Comparison of ENCODE assay signal across 16 mouse cellular contexts in the genomic region with DNA sequence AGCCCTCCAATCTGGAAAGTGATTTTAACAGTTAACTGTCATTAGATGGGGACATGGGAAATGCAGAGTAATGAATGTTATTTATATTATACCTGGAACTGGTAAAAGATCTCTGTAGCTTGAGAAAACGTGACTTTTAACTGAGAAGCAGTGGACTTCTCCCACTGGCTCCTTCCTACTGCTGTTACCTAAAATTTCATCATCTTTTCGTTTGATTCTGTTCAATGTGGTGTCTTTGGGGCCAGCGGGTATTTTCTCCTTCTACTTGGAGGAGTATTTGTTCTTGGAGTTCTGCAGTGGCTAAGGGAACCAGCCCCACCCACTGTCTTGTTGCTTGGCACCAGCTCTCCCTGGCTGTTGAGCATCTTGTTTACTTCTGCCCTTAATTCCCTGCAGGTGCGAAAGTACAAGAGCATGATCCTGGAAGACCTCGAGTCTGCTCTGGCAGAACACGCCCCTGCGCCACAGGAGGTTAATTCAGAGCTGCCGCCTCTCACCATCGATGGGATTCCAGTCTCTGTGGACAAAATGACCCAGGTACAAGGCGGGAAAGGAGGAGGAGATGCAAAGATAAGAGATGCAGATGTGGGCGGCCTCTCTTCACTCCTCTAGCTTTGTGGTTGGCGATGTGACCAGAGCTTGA.
"Had no signal": no experiment of that assay in that cellular context is flagged by ENCODE, and none has a peak within 500 bp of the region (broad histone marks: within the 10 kb centered on the region; RNA-seq: fewer than 3 reads in every experiment).

No protein-coding gene starts in this region.

- H3K27ac ChIP-seq: kidney, postnatal 0 days; limb, embryonic 12.5 days; liver, embryonic 13.5 days; lung, embryonic 15.5 days; macrophage; midbrain, embryonic 15.5 days; stomach, embryonic 15.5 days had no signal

- DNase-seq: kidney, adult 9 months; kidney, postnatal 36 days; layer of hippocampus, adult 9-11 months; layer of hippocampus, postnatal 36 days; liver; liver, embryonic 13.5 days; liver, postnatal 0 days; lung, postnatal 14 days; right cerebral cortex, postnatal 14 days had no signal

- H3K27me3 ChIP-seq: limb, embryonic 12.5 days; liver, embryonic 13.5 days; lung, embryonic 15.5 days; megakaryocyte, embryonic 14.5 days; midbrain, embryonic 15.5 days; stomach, embryonic 15.5 days had no signal

- H3K4me1 ChIP-seq: limb, embryonic 12.5 days; liver, embryonic 13.5 days; lung, embryonic 15.5 days; midbrain, embryonic 15.5 days; stomach, embryonic 15.5 days had no signal

- H3K4me3 ChIP-seq: limb, embryonic 12.5 days; liver, embryonic 13.5 days; lung, embryonic 15.5 days; megakaryocyte, embryonic 14.5 days; midbrain, embryonic 15.5 days; stomach, embryonic 15.5 days had no signal
